Mouse (Mus musculus): ENCODE data around the gene Acot8.

Acot8 gene

DNA sequence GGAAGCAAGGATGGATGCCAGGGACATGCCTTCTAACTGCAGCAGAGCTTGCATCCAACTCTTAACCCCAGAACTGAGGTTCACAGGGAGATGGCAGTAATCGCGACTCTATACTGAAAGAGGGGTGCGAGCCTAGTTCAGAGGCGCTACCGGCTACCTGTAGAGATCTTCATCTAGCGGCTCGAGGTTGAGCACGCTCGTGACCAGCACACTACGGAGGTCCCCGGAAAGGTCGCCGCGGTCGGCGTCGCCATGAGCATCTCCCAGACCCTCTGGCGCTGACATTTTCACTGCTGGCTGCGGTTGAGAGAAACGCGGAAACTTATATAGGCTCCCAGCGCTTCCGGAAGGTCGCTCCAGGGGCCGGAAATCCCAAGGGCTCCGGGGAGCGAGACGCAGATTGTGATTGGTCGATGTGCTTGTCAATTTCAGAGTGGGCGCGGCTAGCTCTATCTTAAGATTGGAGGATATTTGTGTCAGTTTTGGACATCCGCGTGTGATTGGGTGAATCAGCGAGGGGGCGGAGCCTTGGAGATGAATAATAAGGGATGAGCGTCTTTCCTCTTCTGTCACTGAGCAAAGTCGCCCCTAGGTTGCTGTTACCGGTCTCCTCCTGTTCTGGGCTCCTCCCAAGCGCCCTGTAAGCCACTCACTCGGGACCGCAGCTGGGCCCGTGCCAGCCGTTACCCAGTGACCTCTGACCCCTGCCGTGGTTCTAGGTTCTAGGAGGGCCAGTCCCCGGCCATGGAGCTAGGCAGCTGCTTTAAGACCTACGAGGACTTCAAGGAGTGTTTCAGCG is at the start of gene Acot8, which contains the start of gene Zswim3:
Acot8 (minus strand) TSS at position 350 of the 799 bp plus-strand sequence.
Zswim3 (plus strand) TSS at position 566 of the 799 bp plus-strand sequence.
- in situ Hi-C loops (cut with MboI, MseI), result no loop called here

DNA sequence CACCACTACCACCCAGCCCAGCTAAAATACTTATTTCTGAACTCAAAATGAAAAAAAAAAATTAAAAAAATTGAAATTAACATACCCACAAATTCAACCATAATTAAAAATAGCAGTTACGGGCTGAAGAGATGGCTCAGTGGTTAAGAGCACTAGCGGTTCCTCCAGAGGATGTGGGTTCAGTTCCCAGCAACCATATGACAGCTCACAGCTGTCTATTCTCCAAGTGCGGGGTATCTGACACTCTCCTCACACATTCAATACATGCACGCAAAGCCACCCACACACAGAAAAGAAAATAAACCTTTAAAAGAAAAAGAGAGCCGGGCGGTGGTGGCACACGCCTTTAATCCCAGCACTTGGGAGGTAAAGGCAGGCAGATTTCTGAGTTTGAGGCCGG is 45.4 kb upstream of the Acot8 start:
- in situ Hi-C loops (cut with MboI, MseI), result no loop called here

DNA sequence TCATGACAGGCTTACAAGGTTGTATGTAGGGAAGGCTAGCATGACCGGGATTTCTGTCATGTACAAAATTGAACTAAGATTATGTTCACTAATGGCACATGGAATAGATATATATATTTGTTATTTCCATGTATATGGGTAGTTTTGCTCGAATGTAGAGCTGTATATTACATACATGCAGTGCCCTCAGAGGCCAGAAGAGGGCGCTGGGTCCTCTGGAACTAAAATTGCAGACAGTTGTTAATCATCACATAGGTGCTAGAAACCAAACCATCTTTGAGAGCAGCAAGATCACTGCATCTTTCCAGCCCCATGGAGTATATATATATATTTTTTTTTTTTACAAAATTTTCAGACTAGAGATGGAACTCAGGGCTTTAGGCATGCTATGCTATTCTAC is 41.1 kb upstream of the Acot8 start:
- in situ Hi-C loops (cut with MboI, MseI), result no loop called here

DNA sequence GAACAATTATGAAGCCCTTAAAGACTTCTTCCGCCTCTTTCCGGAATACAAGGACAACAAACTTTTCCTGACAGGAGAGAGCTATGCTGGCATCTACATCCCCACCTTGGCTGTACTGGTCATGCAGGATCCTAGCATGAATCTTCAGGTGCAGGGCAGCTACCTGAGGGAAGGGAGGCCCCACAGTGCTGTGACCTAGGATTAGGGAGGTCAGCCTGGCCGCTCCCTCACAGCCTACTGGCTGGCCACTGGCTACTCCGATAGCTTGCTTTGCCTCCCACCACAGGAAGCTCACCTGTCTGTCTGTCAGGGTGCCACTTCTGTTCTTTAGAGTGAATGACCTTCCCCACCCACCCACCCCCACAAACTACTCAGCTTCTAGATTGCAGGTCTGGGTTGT is 30.5 kb upstream of the Acot8 start:
- in situ Hi-C loops (cut with MboI, MseI), result no loop called here

DNA sequence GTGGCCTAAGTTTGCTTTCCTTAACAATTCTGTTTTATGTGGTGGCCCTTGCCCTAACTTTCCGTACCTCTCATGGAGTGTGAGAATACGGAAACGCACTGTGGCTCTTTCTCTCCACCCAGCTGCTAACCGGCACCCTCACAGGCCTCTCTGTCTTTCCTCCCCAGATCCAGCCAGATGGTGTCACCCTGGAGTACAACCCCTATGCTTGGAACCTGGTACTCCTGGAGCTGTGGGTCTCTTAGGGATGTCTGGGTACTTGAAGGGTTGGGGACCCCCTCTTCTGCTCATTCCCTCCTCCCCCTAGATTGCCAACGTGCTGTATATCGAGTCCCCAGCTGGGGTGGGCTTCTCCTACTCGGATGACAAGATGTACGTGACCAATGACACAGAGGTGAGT is 29.8 kb upstream of the Acot8 start:
- in situ Hi-C loops (cut with MboI, MseI), result no loop called here

DNA sequence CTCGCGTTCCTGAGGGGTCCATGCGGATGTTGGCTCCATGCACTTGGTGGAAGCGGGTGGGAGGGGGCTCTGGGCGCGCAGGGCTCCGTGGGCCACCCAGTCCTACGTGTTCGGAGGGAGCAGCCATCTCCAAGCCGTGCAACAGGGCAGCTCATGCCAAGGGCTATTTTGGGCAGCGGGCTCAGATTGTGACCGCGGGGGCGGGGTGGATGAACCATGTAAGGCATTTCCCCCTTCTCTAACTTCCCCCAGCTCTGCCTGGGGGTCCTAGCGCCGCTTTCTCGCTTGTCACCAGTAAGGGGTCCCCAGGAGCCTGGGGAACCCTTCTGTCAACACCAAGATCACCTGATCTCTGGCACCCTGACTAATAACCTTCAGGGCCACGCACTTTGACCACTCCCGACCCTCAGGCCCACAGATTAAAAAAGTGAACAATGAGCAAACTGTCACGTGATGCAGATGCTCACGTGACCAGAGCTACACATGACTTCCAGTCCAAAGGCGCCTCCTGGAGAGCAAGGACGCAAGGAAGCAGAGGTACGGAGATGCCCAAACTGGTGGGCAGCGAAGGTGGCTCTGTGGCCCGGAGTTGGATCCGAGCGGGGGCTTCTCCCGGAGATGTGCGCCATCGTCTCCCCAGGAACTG is 28.8 kb upstream of the Acot8 start, which contains the start of gene Neurl2:
Neurl2 (minus strand) TSS at position 143 of the 646 bp plus-strand sequence.
- in situ Hi-C loops (cut with MboI, MseI), result no loop called here

DNA sequence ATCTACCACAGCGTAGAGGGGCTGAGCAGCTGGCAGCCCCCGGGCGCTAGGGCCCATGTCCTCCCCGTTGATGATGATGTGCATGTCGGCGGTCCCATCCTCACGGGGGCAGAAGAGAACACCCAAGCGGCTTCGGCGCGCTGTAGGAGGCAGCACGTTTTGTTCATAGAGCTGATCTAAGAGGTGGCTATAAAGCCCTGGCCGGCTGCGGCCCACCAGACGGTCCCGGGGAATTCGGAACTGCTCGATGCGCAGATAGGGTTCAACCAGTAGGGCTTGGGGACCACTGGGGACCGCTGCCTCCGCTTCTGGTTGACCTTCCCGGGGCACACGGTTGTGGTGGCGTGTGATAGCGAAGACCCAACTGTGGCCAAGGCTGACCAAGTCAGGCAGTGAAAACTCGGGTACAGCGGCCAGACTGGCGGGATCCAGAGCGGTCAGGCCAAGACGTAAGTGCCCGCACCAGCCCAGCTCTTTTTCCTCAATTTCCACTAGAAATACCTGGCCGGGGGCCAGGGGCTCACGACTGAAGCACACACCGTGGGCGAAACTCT is 28.1 kb upstream of the Acot8 start, which contains the start of gene Ctsa:
Ctsa (plus strand) TSS at position 126 of the 554 bp plus-strand sequence.
- in situ Hi-C loops (cut with MboI, MseI), result no loop called here

DNA sequence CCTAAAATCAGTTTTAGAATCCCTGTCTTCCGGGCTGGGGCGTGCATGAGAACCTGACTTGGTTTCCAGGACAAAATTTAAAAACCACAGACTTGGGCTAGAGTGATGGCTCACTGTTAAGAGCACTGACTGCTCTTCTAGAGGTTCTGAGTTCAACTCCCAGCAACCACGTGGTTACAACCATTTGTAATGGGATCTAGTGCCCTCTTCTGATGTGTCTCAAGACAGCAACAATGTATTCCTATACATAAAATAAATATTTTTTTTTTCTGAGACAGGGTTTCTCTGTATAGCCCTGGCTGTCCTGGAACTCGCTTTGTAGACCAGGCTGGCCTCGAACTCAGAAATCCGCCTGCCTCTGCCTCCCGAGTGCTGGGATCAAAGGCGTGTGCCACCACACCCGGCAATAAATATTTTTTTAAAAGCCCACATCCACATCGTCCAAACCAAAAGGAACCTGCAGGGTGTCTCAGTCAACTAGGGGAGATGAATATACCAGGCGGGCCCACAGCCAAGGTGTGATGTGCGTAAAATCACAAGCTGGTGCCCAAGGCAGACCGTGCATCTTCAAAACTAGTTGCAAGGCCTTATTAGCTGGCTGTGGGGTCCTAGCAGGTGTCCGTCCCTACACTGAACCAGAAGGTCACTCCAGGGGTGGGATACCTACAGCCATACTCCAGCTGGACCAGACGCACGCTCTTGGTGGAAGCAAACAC is 27.5 kb upstream of the Acot8 start:
- in situ Hi-C loops (cut with MboI, MseI), result no loop called here

DNA sequence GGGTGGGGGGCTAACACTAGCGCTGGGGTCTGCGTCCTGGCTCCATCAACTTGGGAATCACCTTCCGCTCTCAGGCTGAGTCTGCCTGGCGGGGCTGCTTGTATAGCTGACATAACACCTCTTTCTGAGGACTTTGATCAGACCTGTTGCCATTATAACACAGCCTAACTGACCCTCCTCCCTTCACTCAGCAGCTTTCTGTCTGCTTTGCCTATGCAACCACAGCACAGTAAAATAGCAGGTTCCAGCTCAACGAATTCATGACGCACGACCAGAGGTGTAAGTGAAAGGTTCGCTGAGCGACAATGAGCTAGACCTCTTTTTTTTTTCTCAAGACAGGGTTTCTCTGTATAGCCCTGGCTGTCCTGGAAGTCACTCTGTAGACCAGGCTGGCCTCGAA is 26.3 kb upstream of the Acot8 start:
- in situ Hi-C loops (cut with MboI, MseI), result no loop called here

DNA sequence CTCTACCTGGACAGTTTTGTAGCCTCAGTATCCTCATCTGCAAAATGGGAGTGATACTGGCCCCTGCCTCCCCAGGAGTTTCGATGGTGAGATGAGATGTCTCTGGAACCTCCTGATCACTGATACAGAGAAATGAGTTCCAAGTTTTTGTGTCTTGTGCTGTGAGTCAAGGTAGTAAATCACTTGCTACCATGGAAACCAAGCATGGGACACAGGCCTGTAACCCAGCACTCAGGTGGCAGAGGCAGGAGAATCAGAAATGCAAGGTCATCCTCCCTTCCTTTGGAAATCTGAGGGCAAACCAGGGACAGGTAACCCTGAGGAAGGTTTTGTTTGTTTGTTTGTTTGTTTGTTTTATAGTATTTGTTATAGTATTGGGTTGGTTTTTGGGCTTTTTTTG is 24.4 kb upstream of the Acot8 start:
- in situ Hi-C loops (cut with MboI, MseI), result no loop called here

DNA sequence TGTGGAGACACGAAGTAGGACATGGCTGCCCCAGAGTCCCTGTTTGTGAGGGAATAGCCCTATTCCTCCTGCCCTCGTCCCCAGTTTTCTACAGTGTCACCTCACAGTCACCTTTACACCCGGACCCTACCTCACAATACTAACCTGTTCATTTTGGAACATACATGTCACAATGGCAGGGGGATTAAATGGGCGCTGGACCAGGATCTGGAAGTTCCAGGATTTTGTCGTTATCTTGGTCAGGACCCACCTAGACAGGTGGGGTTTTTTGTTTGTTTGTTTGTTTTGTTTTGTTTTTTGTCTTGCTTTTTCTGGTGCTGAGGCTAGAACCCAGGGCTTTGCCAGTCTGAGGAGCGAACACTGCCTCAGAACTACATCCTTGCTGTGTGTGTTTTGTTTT is 23.8 kb upstream of the Acot8 start, which contains the start of gene Spata25:
Spata25 (minus strand) TSS at position 101 of the 400 bp plus-strand sequence.
- in situ Hi-C loops (cut with MboI, MseI), result no loop called here

DNA sequence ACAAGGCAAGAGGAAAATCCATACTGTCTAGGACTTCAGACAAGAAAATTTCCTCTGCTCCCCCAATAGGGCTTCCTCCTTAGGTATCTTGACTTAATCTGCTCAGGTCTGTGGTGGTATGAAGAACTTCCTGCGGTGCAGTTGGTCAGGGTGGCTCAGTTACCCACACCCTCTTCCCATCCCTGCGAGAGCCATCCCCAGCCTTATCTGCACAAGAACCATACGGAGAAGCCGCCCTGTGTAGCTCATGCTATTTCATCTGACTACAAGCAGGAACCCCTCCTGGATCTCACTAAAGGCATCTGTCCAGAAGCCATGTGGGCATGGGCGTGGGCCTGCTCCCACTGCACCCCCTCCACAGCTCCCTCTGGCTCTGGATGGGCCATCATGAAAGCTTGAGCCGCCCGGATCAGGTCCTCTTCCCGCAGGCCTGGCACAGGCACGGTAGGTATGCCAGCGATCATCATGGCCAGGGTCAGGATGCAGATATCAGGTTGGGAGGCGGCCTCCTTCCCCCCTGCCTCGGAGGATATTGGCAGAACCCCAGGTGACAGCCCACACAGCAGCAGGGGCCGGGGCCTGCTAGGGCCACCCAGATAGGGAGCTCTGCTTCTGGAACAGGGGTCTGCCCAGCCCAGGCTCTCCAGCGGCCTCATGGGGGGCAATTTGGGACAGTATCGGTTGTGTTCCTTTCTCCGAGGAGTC is 22.6 kb upstream of the Acot8 start:
- in situ Hi-C loops (cut with MboI, MseI), result no loop called here

DNA sequence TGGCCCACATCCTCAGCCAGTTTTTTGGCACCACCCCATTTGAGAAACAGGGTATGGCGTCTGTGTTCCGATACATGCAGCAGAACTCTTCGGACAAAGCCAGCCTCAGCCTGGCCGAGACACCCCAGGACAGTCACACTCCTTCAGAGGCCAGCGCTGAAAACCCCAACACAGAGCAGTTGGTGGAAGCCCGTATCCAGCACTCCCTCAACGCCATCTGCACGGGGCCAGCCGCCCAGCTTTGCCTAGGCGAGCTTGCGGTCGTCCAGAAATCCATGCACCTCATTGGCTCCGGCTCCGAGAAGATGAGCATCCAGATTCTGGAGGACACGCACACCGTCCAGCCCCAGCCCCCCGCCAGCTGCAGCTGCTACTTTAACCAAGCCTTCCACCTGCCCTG is 20.8 kb upstream of the Acot8 start:
- in situ Hi-C loops (cut with MboI, MseI), result no loop called here

DNA sequence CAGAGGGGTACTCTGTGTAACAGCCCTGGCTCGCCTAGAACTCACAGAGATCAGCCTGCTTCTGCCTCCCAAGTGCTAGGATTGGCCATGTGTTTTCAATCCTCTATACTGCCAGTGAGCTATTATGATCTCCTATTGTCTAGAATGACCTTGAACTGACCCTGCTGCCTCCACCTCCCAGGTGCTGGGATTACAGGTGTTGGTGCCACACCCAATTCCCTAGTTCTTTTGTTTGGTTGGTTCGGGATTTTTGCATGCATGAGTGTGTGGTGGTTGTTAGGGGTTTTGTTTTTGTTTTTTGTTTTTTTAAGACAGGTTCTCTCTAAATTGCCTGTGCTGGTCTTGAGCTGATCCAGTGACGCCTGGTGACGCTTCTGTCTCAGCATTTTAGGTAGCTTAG is 19.3 kb upstream of the Acot8 start:
- in situ Hi-C loops (cut with MboI, MseI), result no loop called here

DNA sequence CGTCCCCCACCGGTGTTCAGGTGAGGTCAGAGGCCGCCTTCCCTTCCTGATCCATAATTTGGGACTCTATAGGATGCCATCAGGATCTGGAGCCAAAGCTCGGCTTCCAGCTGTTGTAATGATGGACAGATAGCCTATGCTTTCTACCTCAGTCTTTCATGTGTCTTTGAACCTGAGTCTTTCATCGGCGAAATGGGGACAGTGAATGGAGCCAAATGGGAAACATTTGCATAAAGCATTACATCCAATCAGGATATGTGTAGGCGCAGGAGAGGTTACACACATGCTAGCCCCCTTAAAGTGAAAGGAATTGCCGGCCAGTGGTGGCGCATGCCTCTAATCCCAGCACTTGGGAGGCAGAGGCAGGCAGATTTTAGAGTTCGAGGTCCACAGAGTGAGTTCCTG is 18.5 kb upstream of the Acot8 start:
- in situ Hi-C loops (cut with MboI, MseI), result no loop called here

DNA sequence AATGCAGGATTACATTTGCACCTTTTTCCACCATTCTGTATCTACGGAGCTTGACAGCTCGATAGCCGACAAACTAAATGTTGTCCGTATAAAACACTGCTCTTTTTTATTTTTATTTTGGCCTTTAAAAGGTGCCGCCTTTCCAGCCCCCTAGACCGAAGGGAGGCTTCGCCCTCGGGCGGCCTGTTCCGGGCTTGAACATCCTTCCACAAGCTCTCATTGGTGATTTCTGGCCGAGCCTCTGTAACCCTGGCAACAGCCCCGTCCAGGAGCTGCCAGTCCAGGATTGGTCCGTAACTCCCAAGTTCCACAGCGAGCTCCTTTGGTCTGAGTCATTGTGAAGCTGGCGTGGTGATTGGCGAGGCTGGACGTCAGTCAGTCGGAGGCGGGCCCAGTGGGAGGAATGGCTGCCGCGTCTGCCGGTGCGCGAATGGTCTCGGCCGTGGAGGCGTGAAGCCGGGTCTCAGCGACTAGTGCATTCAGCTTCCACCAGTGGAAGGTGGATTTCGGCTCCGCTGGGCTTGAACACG is 18.0 kb upstream of the Acot8 start, which contains the start of gene Zswim1:
Zswim1 (plus strand) TSS at position 51 of the 530 bp plus-strand sequence.
- in situ Hi-C loops (cut with MboI, MseI), result no loop called here

DNA sequence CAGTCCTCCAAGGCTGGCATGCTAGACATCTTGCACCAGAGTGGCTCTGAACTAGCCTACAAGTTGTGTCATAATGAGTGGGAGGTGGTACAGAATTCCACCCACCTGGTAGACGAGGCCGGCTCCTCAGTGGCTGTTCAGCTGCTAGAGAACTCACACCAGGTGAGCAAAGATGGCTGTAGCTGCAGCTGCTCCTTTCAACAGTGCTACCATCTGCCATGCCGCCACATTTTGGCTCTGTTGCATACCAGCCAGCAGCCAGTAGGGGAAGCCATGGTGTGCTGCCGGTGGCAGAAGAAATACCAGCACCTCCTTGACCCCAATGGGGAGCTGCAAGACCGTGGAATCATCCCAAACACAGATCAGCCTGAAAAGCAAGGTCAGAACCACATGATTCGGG is 16.4 kb upstream of the Acot8 start:
- in situ Hi-C loops (cut with MboI, MseI), result no loop called here

DNA sequence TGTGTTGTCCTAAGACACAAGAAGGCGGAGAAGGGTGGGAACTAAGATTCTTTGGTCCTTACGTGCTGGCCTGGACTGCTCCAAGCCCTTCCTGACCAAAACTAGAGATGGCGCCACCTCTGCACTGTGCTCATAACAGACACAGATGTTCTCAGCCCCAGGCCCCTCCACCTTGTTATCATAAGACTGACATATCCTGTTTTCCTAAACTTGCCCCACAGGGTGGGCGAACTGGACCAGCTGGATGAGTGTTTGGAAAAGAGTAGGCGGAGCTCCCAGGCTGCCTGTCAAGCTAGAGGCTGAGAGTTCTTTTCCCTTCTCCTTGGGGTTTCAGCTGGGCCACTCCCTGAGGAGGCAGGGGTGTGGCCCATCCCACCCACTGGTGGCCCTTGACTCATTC is 13.0 kb upstream of the Acot8 start:
- in situ Hi-C loops (cut with MboI, MseI), result no loop called here

DNA sequence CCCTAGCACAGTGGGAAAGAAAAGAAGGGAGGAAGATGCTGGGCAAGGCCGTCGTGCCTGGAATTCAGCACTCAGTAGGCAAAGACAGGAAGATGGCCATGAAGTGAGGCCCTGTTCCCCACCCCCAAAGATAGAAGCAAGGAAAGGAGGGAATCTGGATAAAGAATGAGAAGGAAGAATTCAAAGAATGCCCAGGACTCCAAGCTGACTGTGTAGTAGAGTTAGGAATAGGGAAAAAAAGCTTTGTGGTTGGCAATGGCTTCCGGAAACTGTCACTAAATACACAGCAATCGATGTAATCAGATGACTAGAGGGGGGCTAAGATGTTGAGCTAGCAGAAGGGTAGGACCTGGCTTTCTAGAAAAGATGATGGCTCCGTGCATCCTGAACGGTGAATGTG is 12.5 kb upstream of the Acot8 start:
- in situ Hi-C loops (cut with MboI, MseI), result no loop called here

DNA sequence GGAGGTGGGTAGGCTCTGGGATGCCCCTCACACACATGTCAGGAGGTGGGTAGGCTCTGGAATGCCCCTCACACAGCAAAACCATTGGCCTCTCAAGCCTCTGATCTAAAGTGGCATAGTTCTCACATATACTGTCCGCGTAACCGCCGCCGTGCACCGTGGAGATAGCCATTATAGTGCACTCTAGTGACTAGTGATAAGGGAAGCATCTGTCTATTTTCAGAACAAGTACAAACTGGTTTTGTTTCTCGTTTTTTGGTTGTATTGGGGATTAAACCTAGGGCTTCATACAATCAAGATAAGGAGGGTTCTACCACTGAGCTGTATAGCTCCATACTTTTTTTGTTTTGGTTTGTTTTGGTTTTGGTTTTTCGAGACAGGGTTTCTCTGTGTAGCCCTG is 11.1 kb upstream of the Acot8 start:
- in situ Hi-C loops (cut with MboI, MseI), result no loop called here

DNA sequence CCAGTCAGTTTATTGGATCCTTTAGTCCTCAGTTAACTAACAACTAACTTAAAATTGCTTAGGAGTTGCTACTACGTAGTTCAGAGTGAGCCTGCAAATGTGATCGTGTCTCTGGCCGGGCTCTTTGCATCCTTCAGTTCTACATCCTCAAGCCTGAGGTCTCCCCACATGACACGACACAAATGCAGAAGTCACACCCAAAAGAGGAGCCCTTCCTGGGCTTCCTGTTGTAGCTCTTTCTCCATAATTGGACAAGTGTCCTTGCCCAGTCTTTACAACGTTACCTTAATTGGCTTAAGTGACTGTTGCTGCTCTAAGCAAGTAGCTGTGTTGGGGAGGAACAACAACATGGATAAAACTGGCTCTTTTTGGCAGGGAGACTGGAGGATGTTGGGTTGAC is 10.7 kb upstream of the Acot8 start:
- in situ Hi-C loops (cut with MboI, MseI), result no loop called here
